Mouse (Mus musculus): Measurements from ENCODE around the gene Lhx2. TPM values are rescaled to one million over a fixed set of nuclear protein-coding genes. Genes with fewer than 3 reads are reported as not detected.

The Lhx2 gene
- total RNA-seq, 2 experiments from 2014 or later, result 82.2 to 89.2 TPM

GRCm38 (mm10) chr2:38404007-38404596, 65.0 kb downstream of the Lhx2 start:
- no peak for DNase-seq (ENCODE audit: low spot score in 2 of 2)

- no peak for DNase-seq (ENCODE audit: low spot score in 2 of 2)
These were observed 66.3 kb downstream of the Lhx2 start for GRCm38 (mm10) chr2:38405356-38405755.

- DNase-seq (ENCODE audit: low spot score in 2 of 2), result no peak
These were observed 70.2 kb downstream of the Lhx2 start for GRCm38 (mm10) chr2:38409309-38409708.

GRCm38 (mm10) chr2:38410227-38410626, 71.1 kb downstream of the Lhx2 start:
- peak; percentile 19 to 33 for DNase-seq (ENCODE audit: low spot score in 2 of 2)

- no peak for DNase-seq (ENCODE audit: low spot score in 2 of 2)
These were observed 73.6 kb downstream of the Lhx2 start for GRCm38 (mm10) chr2:38412599-38413177.

GRCm38 (mm10) chr2:38417970-38418369, 78.9 kb downstream of the Lhx2 start:
- DNase-seq (ENCODE audit: low spot score in 2 of 2), result no peak

Other genes starting within 250 kb of the Lhx2 start
- 10 to 100 TPM; 75.0 to 78.2 TPM for gene Dennd1a, start 51.9 kb upstream of the Lhx2 start, total RNA-seq (2021)
- 10 to 100 TPM; 25.1 to 30.8 TPM for gene Nek6, start 172.4 kb downstream of the Lhx2 start, total RNA-seq (2021)

Measured in left cerebral cortex, adult 18-20 months (tissue).